Mouse (Mus musculus) left cerebral cortex, postnatal 25 days (tissue): ENCODE results near the gene Slc6a4. TPM values are rescaled to one million over a fixed set of nuclear protein-coding genes. Genes with fewer than 3 reads are reported as not detected.

ENCODE experiments used
- microRNA-seq, 2 experiments: library from miRNA; unstranded; fragments of <30 nt; microRNA quantifications; one replicate each; pipeline ENCODE4 v1.2.0; 2022
- total RNA-seq, 2 experiments: library from RNA; stranded (reverse); gene quantifications; 2 replicates each; pipeline ENCODE4 v1.2.3; 2021

Slc6a4 gene
- total RNA-seq, 2 experiments from 2014 or later, result not detected

Small RNAs within 50 kb of the gene (microRNA-seq; reads per million reads assigned to microRNA genes)
- gene Mir423, result 2,105 to 2,955 reads per million in 2 experiments

Other genes starting within 250 kb of the Slc6a4 start
- gene Gosr1, start 235.0 kb upstream of the Slc6a4 start, total RNA-seq, result 10 to 100 TPM; 48.5 to 48.9 TPM
- 10 to 100 TPM; 56.6 to 57.2 TPM for gene Cpd, start 151.6 kb upstream of the Slc6a4 start, total RNA-seq
- not detected for gene Tmigd1, start 96.4 kb upstream of the Slc6a4 start, total RNA-seq
- gene Blmh, start 73.8 kb upstream of the Slc6a4 start, total RNA-seq, result 10 to 100 TPM; 59.3 to 64.7 TPM
- gene Nsrp1, start 79.8 kb downstream of the Slc6a4 start, total RNA-seq, result 10 to 100 TPM; 18.7 to 20.9 TPM
- gene Efcab5, start 190.4 kb downstream of the Slc6a4 start, total RNA-seq, result 1 to 10 TPM; 2.8 to 3.2 TPM
- 10 to 100 TPM; 34.8 to 37.1 TPM for gene Ssh2, start 217.7 kb downstream of the Slc6a4 start, total RNA-seq